ENCODE assay signal across 10 mouse cellular contexts in genomic region chr7:26783163-26783562, GRCm38 (mm10). TPM values are rescaled to one million over a fixed set of nuclear protein-coding genes. Genes with fewer than 3 reads are reported as not detected.
DNase-seq lines count a peak whose midpoint lies in the region; ATAC-seq lines count a peak whose summit lies in the region.
"Had no signal": no experiment of that assay in that cellular context is flagged by ENCODE, and none has a peak within 500 bp of the region (broad histone marks: within the 10 kb centered on the region; RNA-seq: fewer than 3 reads in every experiment).

No protein-coding gene starts in this region.

- H3K27me3 ChIP-seq in kidney, embryonic 15.5 days = no peaks in the 10 kb centered on the region
- H3K27me3 ChIP-seq: neural tube, embryonic 12.5 days had no signal

- H3K4me2 ChIP-seq in kidney, embryonic 15.5 days = no peak overlapping the region
- H3K4me2 ChIP-seq: neural tube, embryonic 12.5 days had no signal

- peak; percentile 13 for DNase-seq in cerebellum, adult 11-12 months
- DNase-seq in cerebellum, postnatal 25 days = no peak
- peak; percentile 92 to 94 for DNase-seq in kidney, adult 8-10 months
- peak; percentile 2 for DNase-seq in adipocyte (ENCODE audit: low spot score)
- DNase-seq in kidney, postnatal 14 days = peak; percentile 74
- DNase-seq in neural tube, embryonic 10.5 days (ENCODE audit: extremely low spot score, low spot score) = no peak
- no peak for DNase-seq in thymus, postnatal 0 days (ENCODE audit: low spot score)

- WGBS in kidney, embryonic 15.5 days = 78% methylated on average over 5 of the region's 5 CpGs

- H3K36me3 ChIP-seq in kidney, embryonic 15.5 days = no peaks in the 10 kb centered on the region
- H3K36me3 ChIP-seq: neural tube, embryonic 12.5 days had no signal

- H3K4me3 ChIP-seq in kidney, embryonic 15.5 days (replicated peaks) = no peak overlapping the region
- H3K4me3 ChIP-seq: neural tube, embryonic 12.5 days had no signal

- H3K9me3 ChIP-seq in kidney, embryonic 15.5 days (replicated peaks) = no peaks in the 10 kb centered on the region
- H3K9me3 ChIP-seq: neural tube, embryonic 12.5 days had no signal

- ATAC-seq in kidney, embryonic 15.5 days (replicated peaks; ENCODE audit: low FRiP score) = no peak
- ATAC-seq: Patski had no signal

- H3K4me1 ChIP-seq in kidney, embryonic 15.5 days = no peaks in the 10 kb centered on the region
- H3K4me1 ChIP-seq: neural tube, embryonic 12.5 days had no signal

- no peak overlapping the region for H3K27ac ChIP-seq in kidney, embryonic 15.5 days
- H3K27ac ChIP-seq: neural tube, embryonic 12.5 days had no signal

- no peak overlapping the region for H3K9ac ChIP-seq in kidney, embryonic 15.5 days
- H3K9ac ChIP-seq: neural tube, embryonic 12.5 days had no signal

RNA-seq across cellular contexts. Expression of gene Cyp2g1, which starts 25.5 kb away (rescaled TPM):
- polyA plus RNA-seq in kidney, embryonic 15.5 days (2015; fragmentation: Nextera tagmentation; extraction: Ambion mirVana) = not detected in 2 replicates
- polyA plus RNA-seq in thymus, postnatal 0 days (2015; fragmentation: Nextera tagmentation; extraction: Ambion mirVana) = 0.18 and 0.36 TPM in 2 replicates
- polyA plus RNA-seq: neural tube, embryonic 12.5 days; Patski had no signal

RNA-seq across cellular contexts. Expression of gene Cyp2b19, which starts 26.2 kb away (rescaled TPM):
- polyA plus RNA-seq in kidney, embryonic 15.5 days (2015; fragmentation: Nextera tagmentation; extraction: Ambion mirVana) = 0.21 TPM in 1 of 2 replicates, not detected in the other
- polyA plus RNA-seq in thymus, postnatal 0 days (2015; fragmentation: Nextera tagmentation; extraction: Ambion mirVana) = 0.07 TPM in 1 of 2 replicates, not detected in the other
- polyA plus RNA-seq: Patski had no signal

RNA-seq across cellular contexts. Expression of gene Cyp2a5, which starts 51.9 kb away (rescaled TPM):
- polyA plus RNA-seq in kidney, embryonic 15.5 days (2015; fragmentation: Nextera tagmentation; extraction: Ambion mirVana) = not detected in 2 replicates
- polyA plus RNA-seq in thymus, postnatal 0 days (2015; fragmentation: Nextera tagmentation; extraction: Ambion mirVana) = 2.3 and 3.0 TPM in 2 replicates
- polyA plus RNA-seq: Patski had no signal

Comparison
In these comparisons a context has a peak if more than half of its experiments do, and no peak if none do; other contexts are left out.
1. DNase-seq: peak in cerebellum, adult 11-12 months (single experiment), kidney, adult 8-10 months (2 of 2), adipocyte (single experiment) and kidney, postnatal 14 days (single experiment); none in cerebellum, postnatal 25 days (0 of 2), neural tube, embryonic 10.5 days (single experiment) and thymus, postnatal 0 days (single experiment).